Comparison of ENCODE assay signal across 9 mouse cellular contexts in the genomic region with DNA sequence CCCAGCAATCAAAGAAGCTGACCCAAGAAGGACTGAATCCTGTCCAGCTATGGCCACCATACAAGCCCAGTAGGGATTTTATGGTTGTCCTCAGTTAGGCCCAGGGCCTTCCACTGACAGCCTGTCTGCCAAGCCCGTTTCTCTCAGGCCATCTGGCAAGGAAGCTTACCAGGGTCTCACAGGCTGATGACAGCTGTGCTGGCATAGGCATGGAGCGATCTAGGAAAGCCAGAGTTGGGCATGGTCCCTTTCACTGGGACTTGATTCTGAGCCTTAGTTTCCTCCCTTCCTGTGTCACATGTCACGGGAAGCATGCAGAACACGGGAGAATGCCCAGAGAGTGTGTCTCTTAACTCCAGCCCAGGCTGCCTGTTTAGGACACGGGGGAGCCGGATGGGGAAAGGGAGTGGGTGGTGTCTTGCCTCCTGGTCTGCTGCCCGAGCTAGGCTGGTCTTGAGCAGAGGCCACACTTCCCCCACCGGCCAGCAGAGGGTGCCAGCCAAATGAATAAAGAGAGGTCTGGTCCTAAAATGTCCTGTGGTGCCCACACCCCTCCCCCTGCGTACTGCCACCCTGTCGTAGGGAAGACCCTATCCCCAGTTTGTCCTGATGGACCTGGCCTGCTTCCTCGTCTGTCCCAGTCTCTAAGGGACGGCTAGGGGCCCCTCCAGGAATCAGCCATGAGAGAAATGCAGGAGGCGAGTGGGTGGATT. TPM values are rescaled to one million over a fixed set of nuclear protein-coding genes. Genes with fewer than 3 reads are reported as not detected.
DNase-seq lines count a peak whose midpoint lies in the region; ATAC-seq and TF ChIP-seq lines count a peak whose summit lies in the region.
"Had no signal": no experiment of that assay in that cellular context is flagged by ENCODE, and none has a peak within 500 bp of the region (broad histone marks: within the 10 kb centered on the region; RNA-seq: fewer than 3 reads in every experiment).

No protein-coding gene starts in this region.

- no peaks in the 10 kb centered on the region; the same call in 1 of the 2 replicates for H3K4me1 ChIP-seq in embryonic facial prominence, embryonic 11.5 days (ENCODE audit: control insufficient read depth, insufficient read depth, low read length)
- peaks cover 69% of the 10 kb centered on the region for H3K4me1 ChIP-seq in heart, embryonic 10.5 days
- H3K4me1 ChIP-seq in kidney, postnatal 0 days (replicated peaks; ENCODE audit: insufficient read depth, low read length), result peaks cover 24% of the 10 kb centered on the region; the same call in 1 of the 2 replicates
- peaks cover 35% of the 10 kb centered on the region for H3K4me1 ChIP-seq in liver, embryonic 13.5 days (replicated peaks)
- peaks cover 31% of the 10 kb centered on the region for H3K4me1 ChIP-seq in neural tube, embryonic 14.5 days (ENCODE audit: control insufficient read depth, insufficient read depth, low read length)

- H3K27ac ChIP-seq in embryonic facial prominence, embryonic 11.5 days (replicated peaks; ENCODE audit: low read depth, low read length), result no peak overlapping the region
- peak overlapping the region; percentile 67 for H3K27ac ChIP-seq in heart, embryonic 10.5 days
- H3K27ac ChIP-seq in kidney, postnatal 0 days, result no peak overlapping the region
- H3K27ac ChIP-seq in liver, embryonic 13.5 days, result no peak overlapping the region
- peak overlapping the region; percentile 35; the same call in 1 of the 2 replicates for H3K27ac ChIP-seq in neural tube, embryonic 14.5 days (ENCODE audit: low read depth, low read length)
- H3K27ac ChIP-seq: embryonic facial prominence, embryonic 15.5 days had no signal

- H3K9me3 ChIP-seq in embryonic facial prominence, embryonic 11.5 days (replicated peaks; ENCODE audit: control insufficient read depth, low read length), result no peaks in the 10 kb centered on the region
- H3K9me3 ChIP-seq in heart, embryonic 10.5 days, result no peaks in the 10 kb centered on the region
- no peaks in the 10 kb centered on the region for H3K9me3 ChIP-seq in kidney, postnatal 0 days (replicated peaks; ENCODE audit: low read length)
- no peaks in the 10 kb centered on the region for H3K9me3 ChIP-seq in liver, embryonic 13.5 days (replicated peaks)
- no peaks in the 10 kb centered on the region for H3K9me3 ChIP-seq in neural tube, embryonic 14.5 days (ENCODE audit: control insufficient read depth, low read length)
- H3K9me3 ChIP-seq: embryonic facial prominence, embryonic 15.5 days had no signal

- H3K27me3 ChIP-seq in embryonic facial prominence, embryonic 11.5 days (ENCODE audit: control insufficient read depth, insufficient read depth, low read length), result no peaks in the 10 kb centered on the region
- no peaks in the 10 kb centered on the region for H3K27me3 ChIP-seq in heart, embryonic 10.5 days (ENCODE audit: insufficient read depth, poor library complexity, severe bottlenecking)
- no peaks in the 10 kb centered on the region for H3K27me3 ChIP-seq in kidney, postnatal 0 days (ENCODE audit: insufficient read depth, low read length)
- H3K27me3 ChIP-seq in liver, embryonic 13.5 days, result no peaks in the 10 kb centered on the region
- H3K27me3 ChIP-seq in neural tube, embryonic 14.5 days (ENCODE audit: control insufficient read depth, insufficient read depth, low read length), result no peaks in the 10 kb centered on the region
- H3K27me3 ChIP-seq: embryonic facial prominence, embryonic 15.5 days had no signal

- WGBS in embryonic facial prominence, embryonic 11.5 days, result 33% methylated on average over 13 of the region's 13 CpGs
- WGBS in heart, embryonic 10.5 days, result 39% methylated on average over 13 of the region's 13 CpGs
- WGBS in kidney, postnatal 0 days, result 26% methylated on average over 13 of the region's 13 CpGs
- WGBS in liver, embryonic 13.5 days (ENCODE audit: insufficient replicate concordance), result 28% methylated on average over 13 of the region's 13 CpGs
- 31% methylated on average over 13 of the region's 13 CpGs for WGBS in neural tube, embryonic 14.5 days

- H3K4me2 ChIP-seq in embryonic facial prominence, embryonic 11.5 days (ENCODE audit: low read depth, low read length), result no peak overlapping the region
- H3K4me2 ChIP-seq in kidney, postnatal 0 days (ENCODE audit: low read length), result no peak overlapping the region
- H3K4me2 ChIP-seq in liver, embryonic 13.5 days, result no peak overlapping the region
- H3K4me2 ChIP-seq in neural tube, embryonic 14.5 days (ENCODE audit: low read depth, low read length), result no peak overlapping the region
- H3K4me2 ChIP-seq: embryonic facial prominence, embryonic 15.5 days had no signal

- peak; percentile 85 for TF ChIP-seq CTCF in kidney, postnatal 0 days (IDR thresholded peaks at IDR 0.05; ENCODE audit: low read depth)

- DNase-seq in B cell, adult 2 months, result peak; percentile 55 to 65
- DNase-seq in adrenal gland, adult 2 months, result peak; percentile 69
- peak; percentile 78 for DNase-seq in embryonic facial prominence, embryonic 11.5 days (ENCODE audit: low spot score)
- peak; percentile 83 for DNase-seq in heart, embryonic 10.5 days (ENCODE audit: low spot score)
- DNase-seq in kidney, postnatal 0 days (ENCODE audit: low spot score), result peak; percentile 83
- peak; percentile 40 for DNase-seq in liver, embryonic 13.5 days
- DNase-seq in thymus, postnatal 0 days (ENCODE audit: low spot score), result peak; percentile 50

- 0 out of 2 replicates have a peak, but pooled peaks have one; percentile 3 for ATAC-seq in embryonic facial prominence, embryonic 11.5 days (replicated peaks; ENCODE audit: insufficient number of reproducible peaks, low FRiP score, low TSS enrichment, low read depth)
- no peak for ATAC-seq in kidney, postnatal 0 days (replicated peaks; ENCODE audit: low FRiP score, low read depth)
- no peak for ATAC-seq in liver, embryonic 13.5 days (ENCODE audit: low read depth)
- ATAC-seq in neural tube, embryonic 14.5 days (ENCODE audit: low read depth), result 0 out of 2 replicates have a peak, but pooled peaks have one; percentile 25

- peaks cover 6% of the 10 kb centered on the region for H3K36me3 ChIP-seq in embryonic facial prominence, embryonic 11.5 days (replicated peaks; ENCODE audit: control insufficient read depth, insufficient read depth, low read depth, low read length)
- peaks cover 33% of the 10 kb centered on the region for H3K36me3 ChIP-seq in heart, embryonic 10.5 days
- 0 out of 2 replicates have a peak, but pooled peaks cover 14% of the 10 kb centered on the region for H3K36me3 ChIP-seq in kidney, postnatal 0 days (ENCODE audit: insufficient read depth, low read length)
- peaks cover 18% of the 10 kb centered on the region for H3K36me3 ChIP-seq in liver, embryonic 13.5 days
- H3K36me3 ChIP-seq in neural tube, embryonic 14.5 days (ENCODE audit: control insufficient read depth, insufficient read depth, low read length), result peaks cover 18% of the 10 kb centered on the region; the same call in 1 of the 2 replicates

- H3K9ac ChIP-seq in embryonic facial prominence, embryonic 11.5 days (replicated peaks; ENCODE audit: low read length), result no peak overlapping the region
- no peak overlapping the region for H3K9ac ChIP-seq in kidney, postnatal 0 days (ENCODE audit: low read depth, low read length)
- no peak overlapping the region for H3K9ac ChIP-seq in liver, embryonic 13.5 days
- no peak overlapping the region for H3K9ac ChIP-seq in neural tube, embryonic 14.5 days (replicated peaks; ENCODE audit: low read depth, low read length)
- H3K9ac ChIP-seq: embryonic facial prominence, embryonic 15.5 days had no signal

- no peak overlapping the region for H3K4me3 ChIP-seq in embryonic facial prominence, embryonic 11.5 days (ENCODE audit: low read depth, low read length)
- H3K4me3 ChIP-seq in heart, embryonic 10.5 days, result no peak overlapping the region
- H3K4me3 ChIP-seq in kidney, postnatal 0 days (replicated peaks; ENCODE audit: low read depth, low read length), result no peak overlapping the region
- H3K4me3 ChIP-seq in liver, embryonic 13.5 days (replicated peaks), result no peak overlapping the region
- H3K4me3 ChIP-seq in neural tube, embryonic 14.5 days (ENCODE audit: low read depth, low read length), result no peak overlapping the region
- H3K4me3 ChIP-seq: embryonic facial prominence, embryonic 15.5 days had no signal

RNA-seq across cellular contexts. Expression of a gene that starts 29.5 kb away (rescaled TPM):
- 10 to 100 TPM; 23.7 to 37.6 TPM for total RNA-seq in adrenal gland, adult 2 months (2021)
- 8.1 and 8.7 TPM in 2 replicates for polyA plus RNA-seq in adrenal gland, adult 2 months (2012; rRNA removed)
- 7.8 and 8.3 TPM in 2 replicates for polyA plus RNA-seq in embryonic facial prominence, embryonic 11.5 days (2014; fragmentation: Nextera tagmentation; extraction: Ambion mirVana)
- 2.0 and 3.6 TPM in 2 replicates for polyA plus RNA-seq in heart, embryonic 10.5 days (2016; fragmentation: Nextera tagmentation; extraction: Ambion mirVana)
- 2.8 and 3.3 TPM in 2 replicates for polyA plus RNA-seq in kidney, postnatal 0 days (2015; fragmentation: Nextera tagmentation; extraction: Ambion mirVana)
- polyA plus RNA-seq in liver, embryonic 13.5 days (2015; fragmentation: Nextera tagmentation; extraction: Ambion mirVana), result 1.8 and 2.3 TPM in 2 replicates
- polyA plus RNA-seq in neural tube, embryonic 14.5 days (2014; fragmentation: Nextera tagmentation; extraction: Ambion mirVana), result 3.7 and 6.0 TPM in 2 replicates
- polyA plus RNA-seq in thymus, postnatal 0 days (2015; fragmentation: Nextera tagmentation; extraction: Ambion mirVana), result 4.0 and 4.7 TPM in 2 replicates

RNA-seq across cellular contexts. Expression of a gene that starts 29.8 kb away (rescaled TPM):
- total RNA-seq in adrenal gland, adult 2 months (2021), result 100 to 1,000 TPM; 109 to 117 TPM
- polyA plus RNA-seq in adrenal gland, adult 2 months (2012; rRNA removed), result 9.2 and 11.0 TPM in 2 replicates
- 86.6 and 101 TPM in 2 replicates for polyA plus RNA-seq in embryonic facial prominence, embryonic 11.5 days (2014; fragmentation: Nextera tagmentation; extraction: Ambion mirVana)
- 72.6 TPM in 2 replicates for polyA plus RNA-seq in heart, embryonic 10.5 days (2016; fragmentation: Nextera tagmentation; extraction: Ambion mirVana)
- polyA plus RNA-seq in kidney, postnatal 0 days (2015; fragmentation: Nextera tagmentation; extraction: Ambion mirVana), result 74.3 and 80.6 TPM in 2 replicates
- 56.6 and 71.5 TPM in 2 replicates for polyA plus RNA-seq in liver, embryonic 13.5 days (2015; fragmentation: Nextera tagmentation; extraction: Ambion mirVana)
- polyA plus RNA-seq in neural tube, embryonic 14.5 days (2014; fragmentation: Nextera tagmentation; extraction: Ambion mirVana), result 90.6 and 91.9 TPM in 2 replicates
- 82.6 and 83.6 TPM in 2 replicates for polyA plus RNA-seq in thymus, postnatal 0 days (2015; fragmentation: Nextera tagmentation; extraction: Ambion mirVana)

Comparison
In these comparisons a context has a peak if more than half of its experiments do, and no peak if none do; other contexts are left out.
1. ATAC-seq: peak in embryonic facial prominence, embryonic 11.5 days (single experiment) and neural tube, embryonic 14.5 days (single experiment); none in kidney, postnatal 0 days (single experiment) and liver, embryonic 13.5 days (single experiment).
2. H3K27ac ChIP-seq: peak in heart, embryonic 10.5 days (single experiment) and neural tube, embryonic 14.5 days (single experiment); none in embryonic facial prominence, embryonic 11.5 days (single experiment), kidney, postnatal 0 days (single experiment) and liver, embryonic 13.5 days (single experiment).
3. Peak in every context shown above with its lines, with median percentiles within 50 percentile points of each other: DNase-seq.